Mouse (Mus musculus) midbrain, embryonic 16.5 days (tissue): ENCODE data around the gene Fam189a1. TPM values are rescaled to one million over a fixed set of nuclear protein-coding genes. Genes with fewer than 3 reads are reported as not detected.

Source experiments
- ATAC-seq: fragments of 200-750 bp; cut with Nextera tagmentation; 2 replicates; pipeline ENCODE4 v1.8.0; 2017; ENCODE audit warnings: moderate TSS enrichment
- H3K27ac ChIP-seq: fragments of 300-500 bp; sonication (generic); 2 replicates; pipeline ENCODE4 v1.5.1; 2014; ENCODE audit warnings: mild to moderate bottlenecking, low read length, mixed read lengths
- H3K27me3 ChIP-seq: fragments of 300-500 bp; sonication (generic); 2 replicates; pipeline ENCODE4 v1.6.1; 2014; ENCODE audit warnings: low read depth, low read length, mixed read lengths; ENCODE audit not compliant: control insufficient read depth, insufficient read depth
- H3K36me3 ChIP-seq: fragments of 300-500 bp; sonication (generic); 2 replicates; pipeline ENCODE4 v1.6.1; 2014; ENCODE audit warnings: mild to moderate bottlenecking, low read length, moderate library complexity, mixed read lengths; ENCODE audit not compliant: control insufficient read depth, insufficient read depth
- H3K4me1 ChIP-seq: fragments of 300-500 bp; sonication (generic); 2 replicates; pipeline ENCODE4 v1.6.1; 2014; ENCODE audit warnings: mild to moderate bottlenecking, low read length, mixed read lengths; ENCODE audit not compliant: control insufficient read depth, insufficient read depth
- H3K4me2 ChIP-seq: fragments of 300-500 bp; sonication (generic); 2 replicates; pipeline ENCODE4 v1.6.1; 2014; ENCODE audit warnings: mild to moderate bottlenecking, low read length, mixed read lengths
- H3K4me3 ChIP-seq: fragments of 300-500 bp; sonication (generic); 2 replicates; pipeline ENCODE4 v1.5.1; 2014; ENCODE audit warnings: low read depth, mild to moderate bottlenecking, low read length, moderate library complexity, mixed read lengths
- H3K9ac ChIP-seq: fragments of 300-500 bp; sonication (generic); 2 replicates; pipeline ENCODE4 v1.6.1; 2014; ENCODE audit warnings: low read depth, low read length, mixed read lengths
- H3K9me3 ChIP-seq: fragments of 300-500 bp; sonication (generic); replicated peaks from 2 replicates; pipeline ENCODE4 v1.6.1; 2014; ENCODE audit warnings: mild to moderate bottlenecking, low read length, mixed read lengths; ENCODE audit not compliant: control insufficient read depth, poor library complexity, severe bottlenecking
- WGBS: fragments of 180-500 bp; shearing (Covaris S2); extraction: QIAGEN DNeasy Blood & Tissue Kit; methylation state at CpG from one replicate; pipeline ENCODE4 v1.1.7; 2014; 5-methylcytosine and 5-hydroxymethylcytosine counted together
- polyA plus RNA-seq: library from polyadenylated mRNA; unstranded; fragments of >200 nt; fragmentation: Nextera tagmentation; extraction: Ambion mirVana; gene quantifications from 2 replicates; pipeline ENCODE4 v1.2.1, GENCODE M21; 2015

Fam189a1 gene
- polyA plus RNA-seq, 1 experiment from 2014 or later, result 7.6 TPM

- ATAC-seq, result no peak
- H3K9ac ChIP-seq, result no peak overlapping the region
- 80% methylated on average over 7 of the region's 7 CpGs for WGBS
- H3K4me1 ChIP-seq, result no peaks in the 10 kb centered on the region
- no peak overlapping the region for H3K4me3 ChIP-seq
- no peaks in the 10 kb centered on the region for H3K27me3 ChIP-seq
- H3K27ac ChIP-seq, result no peak overlapping the region
- no peaks in the 10 kb centered on the region for H3K36me3 ChIP-seq
- no peaks in the 10 kb centered on the region for H3K9me3 ChIP-seq
- H3K4me2 ChIP-seq, result no peak overlapping the region
These were observed 402.2 kb downstream of the Fam189a1 start for GRCm38 (mm10) chr7:64754161-64754560.

- Histone ChIP-seq H3K4me1 (no peaks in the 10 kb centered on the region), H3K27ac (no peak overlapping the region), H3K36me3 (no peaks in the 10 kb centered on the region), H3K4me2 (no peak overlapping the region), H3K4me3 (no peak overlapping the region), H3K9ac (no peak overlapping the region), H3K9me3 (no peaks in the 10 kb centered on the region), H3K27me3 (no peaks in the 10 kb centered on the region)
- WGBS, result 75% methylated on average over 6 of the region's 6 CpGs
- no peak for ATAC-seq
These were observed 402.7 kb downstream of the Fam189a1 start for GRCm38 (mm10) chr7:64753678-64754077.

GRCm38 (mm10) chr7:64752133-64752532 lies 404.2 kb downstream of the Fam189a1 start:
- WGBS, result 96% methylated on average over 7 of the region's 7 CpGs
- Histone ChIP-seq H3K27ac (no peak overlapping the region), H3K27me3 (no peaks in the 10 kb centered on the region), H3K9ac (no peak overlapping the region), H3K36me3 (no peaks in the 10 kb centered on the region; the same call in 1 of the 2 replicates), H3K4me3 (no peak overlapping the region), H3K9me3 (no peaks in the 10 kb centered on the region), H3K4me1 (no peaks in the 10 kb centered on the region), H3K4me2 (no peak overlapping the region)
- ATAC-seq, result no peak

- 33% methylated on average over 5 of the region's 5 CpGs for WGBS
- Histone ChIP-seq H3K9me3 (no peaks in the 10 kb centered on the region), H3K27ac (peak overlapping the region; percentile 44; the same call in 1 of the 2 replicates), H3K9ac (no peak overlapping the region), H3K36me3 (no peaks in the 10 kb centered on the region; the same call in 1 of the 2 replicates), H3K4me3 (no peak overlapping the region), H3K27me3 (no peaks in the 10 kb centered on the region), H3K4me1 (no peaks in the 10 kb centered on the region), H3K4me2 (no peak overlapping the region)
- peak; percentile 73 for ATAC-seq
These were observed 404.9 kb downstream of the Fam189a1 start for GRCm38 (mm10) chr7:64751465-64751864.

- Histone ChIP-seq H3K27ac (no peak overlapping the region), H3K4me1 (peaks cover 5% of the 10 kb centered on the region), H3K27me3 (no peaks in the 10 kb centered on the region), H3K4me3 (no peak overlapping the region), H3K36me3 (peaks cover 11% of the 10 kb centered on the region), H3K9me3 (no peaks in the 10 kb centered on the region), H3K4me2 (no peak overlapping the region), H3K9ac (no peak overlapping the region)
- ATAC-seq, result no peak
- WGBS, result 94% methylated on average over 7 of the region's 7 CpGs
These were observed 412.8 kb downstream of the Fam189a1 start for GRCm38 (mm10) chr7:64743610-64744009.

- no peaks in the 10 kb centered on the region for H3K27me3 ChIP-seq
- ATAC-seq, result peak; percentile 91
- H3K4me1 ChIP-seq, result peaks cover 5% of the 10 kb centered on the region
- no peaks in the 10 kb centered on the region for H3K9me3 ChIP-seq
- no peak overlapping the region for H3K4me2 ChIP-seq
- WGBS, result 27% methylated on average over 8 of the region's 8 CpGs
- peaks cover 11% of the 10 kb centered on the region; the same call in 1 of the 2 replicates for H3K36me3 ChIP-seq
- peak overlapping the region; percentile 45 for H3K27ac ChIP-seq
- no peak overlapping the region for H3K4me3 ChIP-seq
- peak overlapping the region; percentile 58 for H3K9ac ChIP-seq
These were observed 414.8 kb downstream of the Fam189a1 start for GRCm38 (mm10) chr7:64741333-64742307.

- no peak for ATAC-seq
- WGBS, result 12% methylated on average over 11 of the region's 11 CpGs
- H3K9ac ChIP-seq, result no peak overlapping the region
- peaks cover 5% of the 10 kb centered on the region; the same call in 1 of the 2 replicates for H3K36me3 ChIP-seq
- H3K27ac ChIP-seq, result no peak overlapping the region
- no peak overlapping the region for H3K4me3 ChIP-seq
- H3K4me1 ChIP-seq, result peaks cover 5% of the 10 kb centered on the region
- H3K9me3 ChIP-seq, result no peaks in the 10 kb centered on the region
- no peak overlapping the region for H3K4me2 ChIP-seq
- no peaks in the 10 kb centered on the region for H3K27me3 ChIP-seq
These were observed 417.2 kb downstream of the Fam189a1 start for GRCm38 (mm10) chr7:64739131-64739530.

GRCm38 (mm10) chr7:64729785-64730184 lies 426.6 kb downstream of the Fam189a1 start:
- WGBS, result 16% methylated on average over 7 of the region's 7 CpGs

GRCm38 (mm10) chr7:64728816-64729215 lies 427.6 kb downstream of the Fam189a1 start:
- no peak overlapping the region for H3K27ac ChIP-seq
- no peaks in the 10 kb centered on the region for H3K9me3 ChIP-seq
- H3K27me3 ChIP-seq, result no peaks in the 10 kb centered on the region
- ATAC-seq, result no peak
- no peaks in the 10 kb centered on the region for H3K36me3 ChIP-seq
- no peak overlapping the region for H3K4me3 ChIP-seq
- no peak overlapping the region for H3K9ac ChIP-seq
- no peak overlapping the region for H3K4me2 ChIP-seq
- 88% methylated on average over 3 of the region's 3 CpGs for WGBS
- peaks cover 13% of the 10 kb centered on the region for H3K4me1 ChIP-seq

More at GRCm38 (mm10) chr7:64729785-64730184, 426.6 kb downstream of the Fam189a1 start:
- Histone ChIP-seq H3K4me1 (peaks cover 13% of the 10 kb centered on the region), H3K4me3 (no peak overlapping the region), H3K4me2 (no peak overlapping the region), H3K9ac (no peak overlapping the region), H3K9me3 (no peaks in the 10 kb centered on the region), H3K27me3 (no peaks in the 10 kb centered on the region), H3K27ac (no peak overlapping the region), H3K36me3 (no peaks in the 10 kb centered on the region)
- ATAC-seq, result peak; percentile 30
